Mouse (Mus musculus): ENCODE results near the gene Slc11a2.
"Not testable (repeated sequence)": the region's sequence is repeated elsewhere in the genome, so short reads cannot be mapped to it uniquely, and the experiment has no call there.

GRCm38 (mm10) chr15:100353399-100353798, 71.5 kb downstream of the Slc11a2 start:
- TF ChIP-seq CTCF, EP300 (IDR thresholded peaks at IDR 0.05; ENCODE audit: low read depth): not testable (repeated sequence)

Data from liver, postnatal 0 days (tissue).